Mouse (Mus musculus): ENCODE results near the gene Myo16. TPM values are rescaled to one million over a fixed set of nuclear protein-coding genes. Genes with fewer than 3 reads are reported as not detected.

The Myo16 gene
- total and polyA plus RNA-seq, 3 experiments: not detected

DNA sequence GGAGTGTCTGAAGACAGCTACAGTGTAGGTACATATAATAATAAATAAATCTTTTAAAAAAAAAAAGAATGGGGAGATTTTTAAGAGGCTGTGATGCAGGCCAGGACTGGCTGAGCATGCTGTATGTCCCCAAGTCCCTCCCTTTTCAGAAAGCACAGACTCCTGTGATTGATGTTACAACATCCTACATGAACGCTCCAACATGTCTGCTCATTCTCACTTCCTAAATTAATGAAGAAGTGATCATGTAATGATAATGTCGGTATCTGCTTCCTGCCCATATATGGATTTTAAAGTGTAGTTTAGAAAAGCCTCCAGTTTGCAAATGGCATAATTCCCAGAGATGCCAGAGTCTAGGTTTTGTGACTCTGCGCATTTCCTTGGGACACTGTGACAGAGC, 18.6 kb downstream of the Myo16 start:
- no peak for TF ChIP-seq ETS1 (IDR thresholded peaks at IDR 0.05; ENCODE audit: low read depth, low read length)
- no peak for TF ChIP-seq MYC (IDR thresholded peaks at IDR 0.05; ENCODE audit: low read depth, low read length)
- no peak for TF ChIP-seq ZC3H11A (IDR thresholded peaks at IDR 0.05; ENCODE audit: low read depth, low read length)
- TF ChIP-seq CHD2 (IDR thresholded peaks at IDR 0.05; ENCODE audit: low read length): no peak
- Histone ChIP-seq H3K79me2 (ENCODE audit: control insufficient read depth, insufficient read depth, low read length, poor library complexity) (no peaks in the 10 kb centered on the region), H3K27ac (ENCODE audit: control insufficient read depth, low read depth, low read length) (no peak overlapping the region), H3K4me3 (ENCODE audit: control insufficient read depth in 1 of 2, insufficient read depth in 1 of 2, low read depth in 2 of 2, low read length in 2 of 2) (no peak overlapping the region), H3K9me3 (replicated peaks; ENCODE audit: insufficient read depth, low read length) (no peaks in the 10 kb centered on the region), H3K9ac (ENCODE audit: control insufficient read depth, low read depth, low read length, poor library complexity, severe bottlenecking) (no peak overlapping the region), H3K4me1 (ENCODE audit: control insufficient read depth in 1 of 2, insufficient read depth in 2 of 2, low read length in 2 of 2) (no peaks in the 10 kb centered on the region), H3K36me3 (ENCODE audit: control insufficient read depth in 1 of 2, insufficient read depth in 2 of 2, low read length in 2 of 2) (no peaks in the 10 kb centered on the region), H3K27me3 (ENCODE audit: control insufficient read depth in 1 of 2, insufficient read depth in 2 of 2, low read length in 2 of 2) (no peaks in the 10 kb centered on the region)
- DNase-seq (ENCODE audit: low read depth, low spot score): no peak

DNA sequence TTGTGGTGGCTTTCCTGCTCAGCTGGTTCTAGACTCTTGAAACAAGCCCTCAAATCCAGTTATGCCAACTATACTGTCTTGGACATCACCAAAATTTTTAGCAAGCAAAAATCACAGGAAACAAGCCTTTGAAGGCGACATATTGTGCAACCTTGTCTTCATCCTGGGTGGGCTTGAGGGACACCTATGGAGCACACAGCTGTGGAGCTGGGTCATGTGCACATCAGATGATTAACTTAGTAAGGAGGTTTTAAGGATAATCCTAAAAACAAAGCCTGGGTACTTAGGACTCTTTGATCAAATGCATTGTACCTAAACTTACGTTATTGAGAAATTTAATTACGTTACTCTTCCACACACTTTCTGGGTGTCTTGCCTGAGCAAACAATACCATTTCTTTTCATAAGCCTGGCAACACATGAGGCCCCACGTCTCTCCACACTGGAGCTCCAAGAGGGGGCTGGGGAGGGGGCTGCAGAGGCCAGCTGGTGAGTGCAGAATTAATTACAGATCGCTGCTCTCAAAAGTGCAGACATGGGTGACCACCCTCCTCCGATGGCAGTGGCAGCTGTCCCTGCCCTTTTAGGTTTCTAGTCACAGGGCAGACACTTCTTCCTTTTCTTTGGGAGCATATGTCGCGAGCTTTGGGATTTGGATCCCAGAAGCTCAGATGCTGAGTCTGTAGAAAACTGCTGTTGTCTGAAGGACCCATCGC, 19.5 kb downstream of the Myo16 start:
- TF ChIP-seq POLR2A (IDR thresholded peaks at IDR 0.05; ENCODE audit: control insufficient read depth in 1 of 2, insufficient read depth in 1 of 2, low read depth in 1 of 2, low read length in 2 of 2, poor library complexity in 1 of 2) (no peak), UBTF (IDR thresholded peaks at IDR 0.05; ENCODE audit: borderline replicate concordance, insufficient read depth, low read depth, low read length) (no peak), TBP (IDR thresholded peaks at IDR 0.05; ENCODE audit: low read depth, low read length) (no peak), RAD21 (IDR thresholded peaks at IDR 0.05; ENCODE audit: low read depth, low read length) (no peak)
- H3K27ac ChIP-seq (ENCODE audit: control insufficient read depth, low read depth, low read length): no peak overlapping the region
- H3K36me3 ChIP-seq (ENCODE audit: control insufficient read depth in 1 of 2, insufficient read depth in 2 of 2, low read length in 2 of 2): no peaks in the 10 kb centered on the region
- no peak overlapping the region for H3K4me3 ChIP-seq (ENCODE audit: control insufficient read depth in 1 of 2, insufficient read depth in 1 of 2, low read depth in 2 of 2, low read length in 2 of 2)
- no peak for DNase-seq (ENCODE audit: low read depth, low spot score)
- H3K27me3 ChIP-seq (ENCODE audit: control insufficient read depth in 1 of 2, insufficient read depth in 2 of 2, low read length in 2 of 2): no peaks in the 10 kb centered on the region
- H3K9me3 ChIP-seq (replicated peaks; ENCODE audit: insufficient read depth, low read length): no peaks in the 10 kb centered on the region
- H3K9ac ChIP-seq (ENCODE audit: control insufficient read depth, low read depth, low read length, poor library complexity, severe bottlenecking): no peak overlapping the region
- H3K79me2 ChIP-seq (ENCODE audit: control insufficient read depth, insufficient read depth, low read length, poor library complexity): no peaks in the 10 kb centered on the region
- no peaks in the 10 kb centered on the region for H3K4me1 ChIP-seq (ENCODE audit: control insufficient read depth in 1 of 2, insufficient read depth in 2 of 2, low read length in 2 of 2)

DNA sequence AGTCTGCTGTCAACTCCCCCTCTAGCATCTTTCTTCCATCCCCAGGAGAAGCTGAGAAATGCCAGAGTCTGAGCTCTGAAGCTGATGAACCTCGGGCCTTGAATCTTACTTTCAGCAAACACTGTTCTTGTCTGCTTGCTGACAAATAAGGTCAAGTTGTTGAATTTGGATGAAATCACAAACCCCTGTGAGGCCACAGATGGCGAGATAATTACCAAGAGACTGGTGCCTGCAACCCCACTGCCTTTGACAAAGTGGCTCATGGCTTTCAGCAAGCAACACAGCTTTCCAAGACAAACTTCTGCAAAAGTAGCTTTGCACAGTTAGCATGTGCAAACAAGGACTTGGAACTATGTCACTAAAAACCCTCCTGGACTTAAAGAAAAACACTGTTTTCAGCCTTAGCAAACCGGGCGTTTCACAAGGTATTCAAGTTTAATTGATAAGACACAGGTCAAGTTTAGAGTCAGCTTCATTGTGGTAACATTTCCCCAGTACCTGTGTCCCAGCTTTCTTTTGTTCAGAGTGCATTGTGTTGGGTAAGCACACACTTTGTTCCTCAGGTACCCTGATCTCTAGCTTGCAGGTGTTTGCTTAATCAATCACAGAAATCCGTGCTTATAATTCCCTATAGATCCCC, 20.6 kb downstream of the Myo16 start:
- no peak for TF ChIP-seq JUND (IDR thresholded peaks at IDR 0.05; ENCODE audit: low read depth, low read length)
- no peak for TF ChIP-seq TCF12 (IDR thresholded peaks at IDR 0.05; ENCODE audit: low read depth, low read length)
- TF ChIP-seq CHD2 (IDR thresholded peaks at IDR 0.05; ENCODE audit: low read length): no peak
- no peak for TF ChIP-seq UBTF (IDR thresholded peaks at IDR 0.05; ENCODE audit: borderline replicate concordance, insufficient read depth, low read depth, low read length)
- TF ChIP-seq POLR2AphosphoS5 (IDR thresholded peaks at IDR 0.05; ENCODE audit: borderline replicate concordance, low read depth, low read length): no peak
- no peak for TF ChIP-seq SMC3 (IDR thresholded peaks at IDR 0.05; ENCODE audit: low read depth, low read length)
- no peak for TF ChIP-seq TBP (IDR thresholded peaks at IDR 0.05; ENCODE audit: low read depth, low read length)
- TF ChIP-seq ELF1 (IDR thresholded peaks at IDR 0.05; ENCODE audit: low read depth, low read length): no peak
- TF ChIP-seq ETS1 (IDR thresholded peaks at IDR 0.05; ENCODE audit: low read depth, low read length): no peak
- no peak for TF ChIP-seq CHD1 (IDR thresholded peaks at IDR 0.05; ENCODE audit: low read depth, low read length)
- TF ChIP-seq USF1 (IDR thresholded peaks at IDR 0.05; ENCODE audit: low read depth, low read length): no peak
- no peak for TF ChIP-seq USF2 (IDR thresholded peaks at IDR 0.05; ENCODE audit: borderline replicate concordance in 1 of 2, insufficient read depth in 1 of 2, low read depth in 1 of 2, low read length in 2 of 2)
- TF ChIP-seq RCOR1 (IDR thresholded peaks at IDR 0.05; ENCODE audit: low read depth, low read length): no peak
- TF ChIP-seq MXI1 (IDR thresholded peaks at IDR 0.05; ENCODE audit: low read depth, low read length): no peak
- no peak for TF ChIP-seq MAX (IDR thresholded peaks at IDR 0.05; ENCODE audit: low read length)
- no peak for TF ChIP-seq MEF2A (IDR thresholded peaks at IDR 0.05; ENCODE audit: extremely low read depth, insufficient replicate concordance, low read depth, low read length, poor library complexity, severe bottlenecking)
- no peaks in the 10 kb centered on the region for H3K36me3 ChIP-seq (ENCODE audit: control insufficient read depth in 1 of 2, insufficient read depth in 2 of 2, low read length in 2 of 2)
- H3K4me1 ChIP-seq (ENCODE audit: control insufficient read depth in 1 of 2, insufficient read depth in 2 of 2, low read length in 2 of 2): no peaks in the 10 kb centered on the region

More for the DNA sequence above, 20.6 kb downstream of the Myo16 start:
- Histone ChIP-seq H3K27ac (ENCODE audit: control insufficient read depth, low read depth, low read length) (no peak overlapping the region), H3K79me2 (ENCODE audit: control insufficient read depth, insufficient read depth, low read length, poor library complexity) (no peaks in the 10 kb centered on the region), H3K4me3 (ENCODE audit: control insufficient read depth in 1 of 2, insufficient read depth in 1 of 2, low read depth in 2 of 2, low read length in 2 of 2) (no peak overlapping the region), H3K27me3 (ENCODE audit: control insufficient read depth in 1 of 2, insufficient read depth in 2 of 2, low read length in 2 of 2) (no peaks in the 10 kb centered on the region), H3K9ac (ENCODE audit: control insufficient read depth, low read depth, low read length, poor library complexity, severe bottlenecking) (no peak overlapping the region), H3K9me3 (replicated peaks; ENCODE audit: insufficient read depth, low read length) (no peaks in the 10 kb centered on the region)
- no peak for DNase-seq (ENCODE audit: low read depth, low spot score)
